26 mouse cellular contexts compared by ENCODE assay signal in genomic region chr2:12406737-12407136, GRCm38 (mm10). TPM values are rescaled to one million over a fixed set of nuclear protein-coding genes. Genes with fewer than 3 reads are reported as not detected.
DNase-seq lines count a peak whose midpoint lies in the region; ATAC-seq and TF ChIP-seq lines count a peak whose summit lies in the region.
"Had no signal": no experiment of that assay in that cellular context is flagged by ENCODE, and none has a peak within 500 bp of the region (broad histone marks: within the 10 kb centered on the region; RNA-seq: fewer than 3 reads in every experiment).

No protein-coding gene starts in this region.

- H3K36me3 ChIP-seq in CH12.LX (replicated peaks in 1 of 2; ENCODE audit: control insufficient read depth in 1 of 2, insufficient read depth in 1 of 2, low read length in 1 of 2), result peaks cover 2 to 35% of the 10 kb centered on the region in 2 experiments
- no peaks in the 10 kb centered on the region for H3K36me3 ChIP-seq in forebrain, embryonic 10.5 days (replicated peaks)
- H3K36me3 ChIP-seq in hindbrain, embryonic 14.5 days (replicated peaks; ENCODE audit: control insufficient read depth, insufficient read depth), result no peaks in the 10 kb centered on the region
- H3K36me3 ChIP-seq: forebrain, embryonic 15.5 days; hindbrain, embryonic 15.5 days; limb, embryonic 12.5 days; midbrain, embryonic 13.5 days; stomach, embryonic 15.5 days had no signal

- H3K4me2 ChIP-seq in CH12.LX (ENCODE audit: insufficient read depth, low read depth, poor library complexity, severe bottlenecking), result no peak overlapping the region
- no peak overlapping the region for H3K4me2 ChIP-seq in hindbrain, embryonic 14.5 days (replicated peaks)
- H3K4me2 ChIP-seq: forebrain, embryonic 15.5 days; hindbrain, embryonic 15.5 days; limb, embryonic 12.5 days; liver, embryonic 11.5 days; midbrain, embryonic 13.5 days; stomach, embryonic 15.5 days had no signal

- TF ChIP-seq POLR2A in CH12.LX (IDR thresholded peaks at IDR 0.05; ENCODE audit: low read depth, low read length), result no peak

- peak; percentile 92 for TF ChIP-seq EP300 in CH12.LX (IDR thresholded peaks at IDR 0.05; ENCODE audit: low read length)

- ATAC-seq in common myeloid progenitor, adult 5-6 weeks (replicated peaks; ENCODE audit: low read depth, poor library complexity, severe bottlenecking), result peak; percentile 80
- peak; percentile 92 for ATAC-seq in megakaryocyte, adult 5-6 weeks (ENCODE audit: poor library complexity, severe bottlenecking)
- ATAC-seq in hindbrain, embryonic 14.5 days (ENCODE audit: low FRiP score), result no peak
- ATAC-seq: forebrain, embryonic 15.5 days; intestine, embryonic 16.5 days; liver, postnatal 0 days; midbrain, embryonic 13.5 days had no signal

- no peaks in the 10 kb centered on the region for H3K27me3 ChIP-seq in CH12.LX (replicated peaks)
- no peaks in the 10 kb centered on the region for H3K27me3 ChIP-seq in forebrain, embryonic 10.5 days (ENCODE audit: poor library complexity, severe bottlenecking)
- H3K27me3 ChIP-seq in hindbrain, embryonic 14.5 days (ENCODE audit: control insufficient read depth, insufficient read depth, low read length), result no peaks in the 10 kb centered on the region
- H3K27me3 ChIP-seq: forebrain, embryonic 15.5 days; hindbrain, embryonic 15.5 days; limb, embryonic 12.5 days; megakaryocyte, embryonic 14.5 days; midbrain, embryonic 13.5 days; stomach, embryonic 15.5 days had no signal

- peak; percentile 57 for DNase-seq in CH12.LX (ENCODE audit: extremely low read depth)
- DNase-seq in heart, postnatal 4 days, result no peak
- no peak for DNase-seq in forebrain, embryonic 10.5 days (ENCODE audit: extremely low spot score, low spot score)
- no peak for DNase-seq in thymus, postnatal 10 days (ENCODE audit: low spot score in 2 of 2)
- no peak for DNase-seq in hindbrain, embryonic 14.5 days (ENCODE audit: low spot score)
- DNase-seq: adrenal gland, postnatal 36 days; cerebellum, adult 11 months; cerebellum, postnatal 10 days; gastrocnemius, postnatal 10 days; heart, adult 11 months; kidney, adult 9 months; kidney, postnatal 25 days; liver, postnatal 0 days; lung, postnatal 10 days; retina, postnatal 1 day; thymus, postnatal 36 days had no signal

- peaks cover 2 to 20% of the 10 kb centered on the region in 2 experiments; a peak in 2 of 4 replicates for H3K4me1 ChIP-seq in CH12.LX (ENCODE audit: control insufficient read depth in 1 of 2, insufficient read depth in 2 of 2)
- no peaks in the 10 kb centered on the region for H3K4me1 ChIP-seq in forebrain, embryonic 10.5 days
- H3K4me1 ChIP-seq in hindbrain, embryonic 14.5 days (replicated peaks; ENCODE audit: control insufficient read depth, insufficient read depth, low read length), result no peaks in the 10 kb centered on the region
- H3K4me1 ChIP-seq: forebrain, embryonic 15.5 days; hindbrain, embryonic 15.5 days; limb, embryonic 12.5 days; midbrain, embryonic 13.5 days had no signal

- no peak overlapping the region for H3K9ac ChIP-seq in CH12.LX (ENCODE audit: insufficient read depth, low read depth)
- H3K9ac ChIP-seq in hindbrain, embryonic 14.5 days, result no peak overlapping the region
- H3K9ac ChIP-seq: forebrain, embryonic 15.5 days; hindbrain, embryonic 15.5 days; limb, embryonic 12.5 days; liver, postnatal 0 days; midbrain, embryonic 13.5 days; stomach, embryonic 15.5 days had no signal

- no peak overlapping the region for H3K27ac ChIP-seq in CH12.LX (ENCODE audit: insufficient read depth, low read depth)
- H3K27ac ChIP-seq in forebrain, embryonic 10.5 days, result no peak overlapping the region
- no peak overlapping the region for H3K27ac ChIP-seq in hindbrain, embryonic 14.5 days
- H3K27ac ChIP-seq: forebrain, embryonic 15.5 days; hindbrain, embryonic 15.5 days; limb, embryonic 12.5 days; midbrain, embryonic 13.5 days; stomach, embryonic 15.5 days had no signal

- in situ Hi-C loops in CH12.LX (cut with MboI; ENCODE audit: low pct_ligation_motif_present, low pct_unique_long_range_greater_than_20kb, low sequenced_read_pairs), result no loop called here

- 92% methylated on average over 2 of the region's 2 CpGs for WGBS in forebrain, embryonic 10.5 days
- WGBS in hindbrain, embryonic 14.5 days, result 90% methylated on average over 2 of the region's 2 CpGs

- dilution Hi-C loops in CH12.LX (cut with MboI; ENCODE audit: extremely low pct_ligation_motif_present, extremely low pct_unique_long_range_greater_than_20kb, low sequenced_read_pairs), result no loop called here

- H3K79me2 ChIP-seq in CH12.LX (replicated peaks; ENCODE audit: control insufficient read depth, extremely low read depth, insufficient read depth, poor library complexity, severe bottlenecking), result peaks cover 3% of the 10 kb centered on the region; the same call in 1 of the 2 replicates

- no peaks in the 10 kb centered on the region for H3K9me3 ChIP-seq in CH12.LX (replicated peaks; ENCODE audit: low read length)
- no peaks in the 10 kb centered on the region for H3K9me3 ChIP-seq in forebrain, embryonic 10.5 days
- H3K9me3 ChIP-seq in hindbrain, embryonic 14.5 days (ENCODE audit: control insufficient read depth, low read length), result no peaks in the 10 kb centered on the region
- H3K9me3 ChIP-seq: forebrain, embryonic 15.5 days; hindbrain, embryonic 15.5 days; limb, embryonic 12.5 days; megakaryocyte, embryonic 14.5 days; midbrain, embryonic 13.5 days; stomach, embryonic 15.5 days had no signal

- no peak overlapping the region for H3K4me3 ChIP-seq in CH12.LX (replicated peaks in 1 of 3; ENCODE audit: low read depth in 2 of 3, low read length in 2 of 3, poor library complexity in 1 of 3)
- H3K4me3 ChIP-seq in forebrain, embryonic 10.5 days, result no peak overlapping the region
- H3K4me3 ChIP-seq in hindbrain, embryonic 14.5 days (replicated peaks; ENCODE audit: low read length), result no peak overlapping the region
- H3K4me3 ChIP-seq: forebrain, embryonic 15.5 days; hindbrain, embryonic 15.5 days; limb, embryonic 12.5 days; megakaryocyte, embryonic 14.5 days; midbrain, embryonic 13.5 days; stomach, embryonic 15.5 days had no signal

- no peak for TF ChIP-seq CTCF in CH12.LX (conservative IDR thresholded peaks at IDR 0.05 in 1 of 2, IDR thresholded peaks at IDR 0.05 in 1 of 2; ENCODE audit: low read depth in 2 of 2, low read length in 2 of 2)

- TF ChIP-seq RAD21 in CH12.LX (IDR thresholded peaks at IDR 0.05; ENCODE audit: low read depth, low read length), result no peak

TF ChIP-seq in CH12.LX, 34 proteins besides CTCF, POLR2A, EP300 and RAD21:
- peak; percentile 85 for TF ChIP-seq JUN (IDR thresholded peaks at IDR 0.05; ENCODE audit: insufficient read depth, low read depth, low read length)
- TF ChIP-seq JUND (conservative IDR thresholded peaks at IDR 0.05; ENCODE audit: low read depth, low read length), result peak; percentile 92
- peak; percentile 92 for TF ChIP-seq IRF4 (IDR thresholded peaks at IDR 0.05; ENCODE audit: low read depth, low read length)
- TF ChIP-seq KAT2A (IDR thresholded peaks at IDR 0.05; ENCODE audit: insufficient replicate concordance, low read length), result no peak
- TF ChIP-seq TBP (conservative IDR thresholded peaks at IDR 0.05; ENCODE audit: low read depth, low read length), result no peak
- TF ChIP-seq CHD2 (IDR thresholded peaks at IDR 0.05; ENCODE audit: low read length), result peak; percentile 41; the same call in 1 of the 2 replicates

RNA-seq across cellular contexts. Expression of gene Mindy3, which starts 12.5 kb away (rescaled TPM):
- total RNA-seq in CH12.LX (2012; rRNA removed), result 20.6 and 20.7 TPM in 2 replicates
- 33.8 and 38.2 TPM in 2 replicates for total RNA-seq in CH12.LX (2014; rRNA removed)
- 32.5 and 43.7 TPM in 2 replicates for polyA plus RNA-seq in CH12.LX (2012; ENCODE audit: insufficient read length, low read depth)
- 22.2 and 25.9 TPM in 2 replicates for total RNA-seq in common myeloid progenitor, adult 5-6 weeks (2017)
- total RNA-seq in megakaryocyte, adult 5-6 weeks (2015), result 73.5 and 82.3 TPM in 2 replicates
- 33.0 and 35.3 TPM in 2 replicates for total RNA-seq in megakaryocyte, adult 5-6 weeks (2017)
- 10 to 100 TPM; 29.4 to 29.5 TPM for total RNA-seq in heart, postnatal 4 days (2021)
- polyA plus RNA-seq in forebrain, embryonic 10.5 days (2016; fragmentation: Nextera tagmentation; extraction: Ambion mirVana), result 31.6 TPM in 2 replicates
- polyA plus RNA-seq in hindbrain, embryonic 14.5 days (2014; fragmentation: Nextera tagmentation; extraction: Ambion mirVana), result 56.2 and 64.7 TPM in 2 replicates
